Mouse (Mus musculus) stomach, embryonic 16.5 days (tissue): Measurements from ENCODE around the gene Elmod3. TPM values are rescaled to one million over a fixed set of nuclear protein-coding genes. Genes with fewer than 3 reads are reported as not detected.

Experiments
- ATAC-seq: fragments of 200-750 bp; cut with Nextera tagmentation; 2 replicates; pipeline ENCODE4 v1.8.0; 2017; ENCODE audit warnings: moderate number of reproducible peaks, moderate TSS enrichment; ENCODE audit not compliant: insufficient read depth, low FRiP score
- H3K27ac ChIP-seq: fragments of 300-500 bp; sonication (generic); 2 replicates; pipeline ENCODE4 v1.5.1; 2014; ENCODE audit warnings: low read length
- H3K27me3 ChIP-seq: fragments of 300-500 bp; sonication (generic); 2 replicates; pipeline ENCODE4 v1.6.1; 2014; ENCODE audit warnings: low read length, control low read depth, mixed read lengths; ENCODE audit not compliant: control insufficient read depth, insufficient read depth
- H3K36me3 ChIP-seq: fragments of 300-500 bp; sonication (generic); 2 replicates; pipeline ENCODE4 v1.6.1; 2014; ENCODE audit warnings: low read length; ENCODE audit not compliant: control insufficient read depth, insufficient read depth
- H3K4me1 ChIP-seq: fragments of 300-500 bp; sonication (generic); 2 replicates; pipeline ENCODE4 v1.6.1; 2014; ENCODE audit warnings: low read length, control low read depth, mixed read lengths; ENCODE audit not compliant: control insufficient read depth, insufficient read depth
- H3K4me2 ChIP-seq: fragments of 300-500 bp; sonication (generic); 2 replicates; pipeline ENCODE4 v1.6.1; 2014; ENCODE audit warnings: low read depth, low read length, mixed read lengths
- H3K4me3 ChIP-seq: fragments of 300-500 bp; sonication (generic); replicated peaks from 2 replicates; pipeline ENCODE4 v1.5.1; 2014; ENCODE audit warnings: mild to moderate bottlenecking, low read length
- H3K9ac ChIP-seq: fragments of 300-500 bp; sonication (generic); 2 replicates; pipeline ENCODE4 v1.6.1; 2014; ENCODE audit warnings: low read length
- H3K9me3 ChIP-seq: fragments of 300-500 bp; sonication (generic); replicated peaks from 2 replicates; pipeline ENCODE4 v1.6.1; 2016; ENCODE audit warnings: low read length, control low read depth; ENCODE audit not compliant: control insufficient read depth
- WGBS: fragments of 180-500 bp; shearing (Covaris S2); extraction: QIAGEN DNeasy Blood & Tissue Kit; methylation state at CpG from one replicate; pipeline ENCODE4 v1.1.7; 2014; 5-methylcytosine and 5-hydroxymethylcytosine counted together
- polyA plus RNA-seq: library from polyadenylated mRNA; unstranded; fragments of >200 nt; fragmentation: Nextera tagmentation; extraction: Ambion mirVana; gene quantifications from 2 replicates; pipeline ENCODE4 v1.2.1, GENCODE M21; 2015

Gene Elmod3
- polyA plus RNA-seq, 1 experiment from 2014 or later: 19.6 TPM

- Histone ChIP-seq H3K27ac (no peak overlapping the region), H3K4me1 (peaks cover 4% of the 10 kb centered on the region; the same call in 1 of the 2 replicates), H3K36me3 (peaks cover 9% of the 10 kb centered on the region; the same call in 1 of the 2 replicates), H3K4me3 (no peak overlapping the region), H3K9me3 (no peaks in the 10 kb centered on the region), H3K4me2 (no peak overlapping the region), H3K27me3 (no peaks in the 10 kb centered on the region), H3K9ac (no peak overlapping the region)
- ATAC-seq: peak; percentile 54; the same call in 1 of the 2 replicates
- 74% methylated on average over 2 of the region's 2 CpGs for WGBS
These were observed 5.9 kb upstream of the Elmod3 start for GRCm38 (mm10) chr6:72604066-72604465.

DNA sequence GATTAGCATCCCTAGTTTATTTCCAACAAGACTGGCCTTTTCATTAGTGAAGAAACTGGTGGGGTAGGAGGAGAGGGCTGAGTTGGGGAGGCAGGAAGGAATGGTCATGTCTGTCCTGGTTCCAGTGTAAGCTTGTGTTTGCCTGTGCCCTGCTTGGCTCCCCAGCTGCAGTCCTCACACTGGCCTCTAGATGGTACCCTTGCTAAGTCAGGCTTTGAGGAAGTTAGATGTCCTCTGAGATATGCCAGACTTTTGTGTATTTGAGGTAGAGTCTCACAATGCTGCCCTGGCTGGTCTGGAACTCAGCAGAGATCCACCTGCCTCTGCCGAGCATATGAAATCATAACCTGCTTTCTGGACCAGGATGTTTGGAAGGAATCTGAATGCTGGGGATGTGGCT, 3.5 kb upstream of the Elmod3 start:
- Histone ChIP-seq H3K9ac (no peak overlapping the region), H3K4me1 (peaks cover 17% of the 10 kb centered on the region), H3K27me3 (no peaks in the 10 kb centered on the region), H3K27ac (no peak overlapping the region), H3K9me3 (no peaks in the 10 kb centered on the region), H3K36me3 (0 out of 2 replicates have a peak, but pooled peaks cover 3% of the 10 kb centered on the region), H3K4me2 (no peak overlapping the region), H3K4me3 (no peak overlapping the region)
- ATAC-seq: no peak
- WGBS: 31% methylated on average over 1 of the region's 1 CpGs

DNA sequence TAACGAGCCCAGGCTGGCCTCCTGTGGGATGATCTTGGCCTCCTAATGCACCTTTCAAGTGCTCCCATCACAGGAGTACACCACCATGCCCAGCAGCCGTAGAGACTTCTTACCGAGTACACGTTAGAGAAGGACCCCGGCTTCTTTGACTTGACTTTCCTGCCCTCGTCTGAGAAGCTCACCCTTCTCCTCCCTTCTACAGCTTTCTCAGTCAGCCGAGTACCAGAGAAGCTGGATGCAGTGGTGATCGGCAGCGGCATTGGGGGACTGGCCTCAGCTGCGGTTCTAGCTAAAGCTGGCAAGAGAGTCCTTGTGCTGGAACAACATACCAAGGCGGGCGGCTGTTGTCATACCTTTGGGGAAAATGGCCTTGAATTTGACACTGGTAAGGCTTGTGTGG, 2.6 kb upstream of the Elmod3 start:
- 80% methylated on average over 12 of the region's 12 CpGs for WGBS
- Histone ChIP-seq H3K4me3 (no peak overlapping the region), H3K4me1 (peaks cover 17% of the 10 kb centered on the region), H3K36me3 (no peaks in the 10 kb centered on the region), H3K9me3 (no peaks in the 10 kb centered on the region), H3K27ac (peak overlapping the region; percentile 14; the same call in 1 of the 2 replicates), H3K27me3 (no peaks in the 10 kb centered on the region), H3K4me2 (no peak overlapping the region), H3K9ac (no peak overlapping the region)
- ATAC-seq: no peak

- no peaks in the 10 kb centered on the region for H3K27me3 ChIP-seq
- H3K4me1 ChIP-seq: peaks cover 17% of the 10 kb centered on the region
- no peak overlapping the region for H3K9ac ChIP-seq
- H3K9me3 ChIP-seq: no peaks in the 10 kb centered on the region
- WGBS: 76% methylated on average over 6 of the region's 6 CpGs
- peak overlapping the region; percentile 51; the same call in 1 of the 2 replicates for H3K27ac ChIP-seq
- no peaks in the 10 kb centered on the region for H3K36me3 ChIP-seq
- H3K4me3 ChIP-seq: no peak overlapping the region
- ATAC-seq: no peak
- no peak overlapping the region for H3K4me2 ChIP-seq
These were observed 2.0 kb upstream of the Elmod3 start for GRCm38 (mm10) chr6:72600216-72600615.

GRCm38 (mm10) chr6:72598791-72599557, 761 bp upstream of the Elmod3 start:
- Histone ChIP-seq H3K36me3 (no peaks in the 10 kb centered on the region), H3K4me2 (peak overlapping the region; percentile 61), H3K27ac (peak overlapping the region; percentile 95), H3K27me3 (no peaks in the 10 kb centered on the region), H3K9ac (peak overlapping the region; percentile 84), H3K9me3 (no peaks in the 10 kb centered on the region), H3K4me3 (peak overlapping the region; percentile 60), H3K4me1 (peaks cover 17% of the 10 kb centered on the region)
- WGBS: 32% methylated on average over 12 of the region's 12 CpGs
- ATAC-seq: peak; percentile 53; the same call in 1 of the 2 replicates

DNA sequence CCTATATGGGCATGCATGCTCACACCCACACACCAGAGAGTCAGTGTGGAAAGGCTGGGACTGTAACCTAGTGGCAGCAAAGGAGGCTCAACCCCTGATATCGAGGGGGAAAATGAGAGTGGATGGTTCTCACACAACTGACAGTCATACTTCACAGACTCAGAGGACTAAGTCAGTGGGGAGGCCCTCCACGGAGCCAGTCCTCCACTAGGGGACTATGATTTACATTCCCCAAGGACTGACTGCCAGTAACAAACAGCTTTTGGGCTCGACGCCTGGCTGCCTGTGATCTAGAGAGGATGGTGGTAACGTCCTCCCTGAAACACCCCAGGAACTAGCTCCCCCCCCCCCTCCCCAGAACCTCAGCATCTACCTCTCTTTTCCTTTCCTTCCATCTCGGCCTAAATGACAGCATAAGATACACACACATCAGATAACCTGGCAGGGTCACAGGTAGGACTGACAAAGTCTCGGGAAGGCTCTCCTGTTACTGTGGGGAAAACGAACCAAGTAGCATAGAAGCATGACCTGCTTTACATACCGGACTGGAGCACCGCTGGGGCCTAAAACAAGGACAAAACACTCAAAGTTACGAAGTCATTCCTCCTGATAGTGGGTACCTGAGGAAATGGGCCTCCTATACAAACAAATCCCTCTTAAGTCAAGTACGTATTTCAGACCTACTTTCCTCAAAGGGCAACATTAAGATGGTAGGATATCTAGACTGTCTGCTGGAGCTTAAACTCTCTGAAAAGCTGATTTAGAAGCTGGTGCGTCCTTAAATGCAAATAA, 934 bp downstream of the Elmod3 start:
- H3K9ac ChIP-seq: peak overlapping the region; percentile 78
- 24% methylated on average over 13 of the region's 13 CpGs for WGBS
- peak overlapping the region; percentile 65 for H3K27ac ChIP-seq
- no peaks in the 10 kb centered on the region for H3K27me3 ChIP-seq
- peak overlapping the region; percentile 61 for H3K4me2 ChIP-seq
- ATAC-seq: no peak
- H3K9me3 ChIP-seq: no peaks in the 10 kb centered on the region
- H3K4me3 ChIP-seq: peak overlapping the region; percentile 60
- H3K4me1 ChIP-seq: peaks cover 17% of the 10 kb centered on the region
- no peaks in the 10 kb centered on the region for H3K36me3 ChIP-seq

DNA sequence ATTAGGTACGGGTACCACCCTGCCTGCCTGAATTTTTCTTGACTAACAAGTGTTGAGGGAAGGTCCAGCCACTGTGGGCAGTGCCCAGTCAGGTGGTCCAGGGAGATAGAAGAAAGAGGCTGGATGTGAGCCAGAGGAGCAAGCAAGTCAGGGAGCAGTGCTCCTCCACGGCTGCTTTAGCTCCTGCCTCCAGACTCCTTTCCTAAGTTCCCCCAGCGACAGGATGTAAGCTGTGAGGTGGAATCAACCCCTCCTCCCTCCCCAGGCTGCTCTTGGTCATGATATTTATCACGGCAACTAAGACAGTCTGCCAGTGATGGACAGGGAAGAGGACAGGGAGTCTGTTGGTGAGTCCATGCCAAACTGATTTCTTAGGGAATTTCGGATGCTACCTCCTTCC, 4.3 kb downstream of the Elmod3 start:
- Histone ChIP-seq H3K27ac (no peak overlapping the region), H3K9ac (no peak overlapping the region), H3K4me2 (no peak overlapping the region), H3K9me3 (no peaks in the 10 kb centered on the region), H3K27me3 (no peaks in the 10 kb centered on the region), H3K36me3 (no peaks in the 10 kb centered on the region), H3K4me1 (peaks cover 12% of the 10 kb centered on the region), H3K4me3 (no peak overlapping the region)
- ATAC-seq: no peak
- 56% methylated on average over 5 of the region's 5 CpGs for WGBS

- Histone ChIP-seq H3K4me2 (no peak overlapping the region), H3K27ac (no peak overlapping the region), H3K4me3 (no peak overlapping the region), H3K27me3 (no peaks in the 10 kb centered on the region), H3K9ac (no peak overlapping the region), H3K36me3 (no peaks in the 10 kb centered on the region), H3K9me3 (no peaks in the 10 kb centered on the region), H3K4me1 (peaks cover 10% of the 10 kb centered on the region)
- ATAC-seq: no peak
- 82% methylated on average over 6 of the region's 6 CpGs for WGBS
These were observed 5.0 kb downstream of the Elmod3 start for GRCm38 (mm10) chr6:72593011-72593803.
